Mouse (Mus musculus) layer of hippocampus, postnatal 10 days (tissue): Measurements from ENCODE around the gene Twf2. TPM values are rescaled to one million over a fixed set of nuclear protein-coding genes. Genes with fewer than 3 reads are reported as not detected.

Source experiments
- DNase-seq, 2 experiments: peaks; one replicate each; pipeline ENCODE4 v3.0.0; 2021; ENCODE audit warnings: low spot score in 2 of 2
- microRNA-seq, 2 experiments: library from miRNA; unstranded; fragments of <30 nt; microRNA quantifications; one replicate each; pipeline ENCODE4 v1.2.0; 2021
- total RNA-seq, 2 experiments: library from RNA; stranded (reverse); gene quantifications; 2 replicates each; pipeline ENCODE4 v1.2.3; 2021

The Twf2 gene
- total RNA-seq, 2 experiments from 2014 or later, result 40.8 to 41.3 TPM

DNA sequence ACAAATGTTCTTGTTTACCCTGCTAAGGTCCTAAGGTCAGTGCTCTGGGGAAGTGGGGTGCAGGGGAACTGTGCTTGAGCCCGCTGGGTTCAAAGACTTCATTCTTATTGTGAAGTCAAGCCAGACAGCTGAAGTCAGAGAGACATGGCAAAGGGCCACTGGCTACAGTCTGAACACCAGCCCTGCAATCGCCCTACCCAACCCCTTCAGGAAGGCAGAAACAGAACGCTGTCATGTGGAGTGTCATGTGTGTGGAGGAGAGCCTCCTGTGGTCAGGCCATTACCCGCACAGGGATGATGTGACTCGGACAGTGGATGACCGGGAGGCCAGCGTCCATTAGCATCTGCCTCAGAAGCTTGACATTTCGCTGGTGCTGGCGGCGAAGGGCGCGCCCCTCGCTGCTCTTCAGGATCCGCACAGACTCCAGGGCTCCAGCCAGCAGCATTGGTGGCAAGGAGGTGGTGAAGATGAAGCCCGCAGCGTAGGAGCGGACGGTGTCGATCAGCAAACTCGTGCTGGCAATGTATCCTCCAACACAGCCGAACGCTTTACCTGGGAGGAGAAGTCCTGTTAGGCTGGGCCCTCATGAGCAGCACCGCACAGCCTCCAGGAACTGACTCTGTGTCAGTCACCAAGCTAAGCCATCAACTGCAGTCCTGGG is 33.4 kb downstream of the Twf2 start:
- DNase-seq, result no peak

DNA sequence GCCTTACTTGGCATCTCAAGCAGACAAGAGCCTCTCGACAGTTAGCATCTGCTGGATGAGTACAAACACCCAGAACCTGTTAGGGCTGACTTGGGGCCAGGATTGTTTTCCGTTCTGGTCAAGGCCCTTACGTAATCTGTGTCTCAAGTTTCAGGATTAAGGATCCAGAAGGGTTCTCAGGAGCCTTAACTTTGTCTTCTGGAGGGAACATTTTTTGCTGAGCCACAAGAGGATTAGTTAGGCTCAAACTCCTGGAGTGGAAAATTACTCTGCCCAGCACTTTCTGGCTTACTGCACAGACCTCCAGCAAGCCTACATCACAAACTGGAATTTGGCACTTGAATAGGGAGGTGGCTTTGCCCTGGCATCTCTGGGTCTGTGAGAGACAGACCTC is 33.9 kb downstream of the Twf2 start:
- DNase-seq, result no peak

DNA sequence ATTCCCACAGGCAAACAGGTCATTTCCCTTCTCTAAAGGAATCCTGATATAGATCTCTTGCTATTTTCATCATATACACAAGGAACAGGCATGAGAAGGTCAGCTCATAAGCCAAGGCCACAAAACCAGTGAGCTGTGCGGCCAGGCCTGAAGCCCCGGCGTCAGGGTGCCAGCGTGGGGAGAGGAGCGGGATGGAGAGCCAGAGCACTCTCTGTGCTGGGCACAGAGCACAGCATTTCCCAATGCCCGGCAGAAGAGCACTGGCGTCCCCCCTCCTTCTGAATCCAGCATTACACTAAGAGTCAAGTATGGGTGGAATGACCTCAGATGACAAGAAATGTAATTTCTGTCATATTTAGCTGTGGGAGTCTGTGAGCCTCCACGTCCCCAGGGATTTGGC is 34.5 kb downstream of the Twf2 start:
- no peak for DNase-seq

DNA sequence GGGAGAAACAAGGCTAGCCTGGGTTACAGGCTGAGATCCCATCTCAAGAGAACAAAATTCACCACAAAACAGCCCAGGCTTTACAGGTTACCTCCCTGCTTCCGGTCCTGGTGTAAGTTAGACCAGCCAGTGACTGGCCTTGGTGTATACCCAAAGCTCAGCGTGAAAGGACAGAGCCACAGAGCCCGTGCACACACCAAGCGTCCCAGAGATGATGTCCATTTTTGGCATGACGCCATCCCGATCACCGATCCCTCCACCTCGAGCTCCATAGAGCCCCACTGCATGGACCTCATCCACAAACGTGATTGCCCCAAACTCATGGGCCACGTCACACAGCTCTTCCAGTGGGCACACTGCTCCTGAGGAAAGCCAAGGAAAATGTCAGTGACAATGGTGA is 35.0 kb downstream of the Twf2 start:
- DNase-seq, result no peak

GRCm38 (mm10) chr9:106241541-106242164 is 38.7 kb downstream of the Twf2 start:
- DNase-seq, result no peak

- no peak for DNase-seq
Measured at GRCm38 (mm10) chr9:106242813-106243488, 40.0 kb downstream of the Twf2 start.

GRCm38 (mm10) chr9:106249550-106249949 is 46.6 kb downstream of the Twf2 start:
- DNase-seq, result no peak

DNA sequence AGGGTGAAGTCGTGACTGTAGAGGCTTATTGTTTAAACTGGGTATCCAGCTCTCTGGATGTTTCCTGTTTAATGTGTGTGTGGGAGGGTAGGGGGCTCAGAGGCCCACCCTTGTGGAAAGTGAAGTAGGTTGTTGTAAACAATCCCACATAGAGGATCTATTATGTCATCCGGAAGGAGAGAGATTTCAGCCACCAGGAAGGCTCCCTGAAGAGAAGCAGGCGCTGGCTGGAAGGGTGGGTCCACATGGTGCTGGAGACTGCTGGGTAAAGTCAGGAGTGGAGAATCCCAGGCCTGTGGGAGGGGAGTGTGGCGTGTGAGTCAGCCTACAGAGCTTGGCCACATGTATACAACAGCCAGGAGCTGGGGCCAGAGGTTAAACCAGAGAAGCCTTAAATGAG is 47.3 kb downstream of the Twf2 start:
- no peak for DNase-seq

DNA sequence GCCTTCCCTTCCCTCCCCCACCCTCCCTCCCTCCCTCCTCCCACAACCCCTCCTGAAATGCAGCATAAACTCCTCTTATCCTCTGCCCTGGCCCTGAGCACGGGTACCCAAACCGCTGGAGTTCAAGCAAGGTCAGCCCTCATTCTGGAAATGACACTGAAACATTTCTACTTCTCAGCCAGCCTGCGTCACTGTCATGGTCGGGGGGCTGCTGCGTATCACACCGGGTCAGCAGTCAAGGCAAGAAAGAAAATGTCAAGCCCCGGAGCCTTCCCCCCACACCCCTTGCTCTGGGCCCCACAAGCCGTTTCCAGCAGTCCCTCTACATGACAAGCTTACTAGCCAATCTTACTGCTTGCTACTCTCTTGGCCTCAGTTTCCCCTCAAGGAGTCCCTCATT is 48.2 kb downstream of the Twf2 start:
- no peak for DNase-seq

GRCm38 (mm10) chr9:106254001-106254400 is 51.1 kb downstream of the Twf2 start:
- no peak for DNase-seq

GRCm38 (mm10) chr9:106258412-106258811 is 55.5 kb downstream of the Twf2 start:
- no peak for DNase-seq

DNA sequence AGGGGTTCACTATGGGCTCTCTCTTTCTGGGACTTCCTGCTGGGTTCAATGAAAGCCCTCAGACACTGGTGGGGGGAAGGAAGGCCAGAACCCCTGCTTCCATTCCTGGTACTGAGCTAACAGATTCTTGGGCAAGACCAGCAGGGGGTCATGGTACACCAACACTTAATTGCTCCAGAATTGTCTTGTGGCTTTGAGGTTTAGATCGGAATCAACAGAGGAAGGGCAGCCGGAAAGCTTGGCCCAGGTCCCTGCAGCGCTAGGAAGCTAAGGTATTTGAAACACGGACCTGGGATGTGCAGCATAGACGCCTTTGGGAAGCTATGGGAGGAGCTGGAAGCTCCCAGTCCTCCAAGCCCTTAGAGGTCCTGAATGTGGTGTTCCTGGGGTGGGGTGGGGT is 56.1 kb downstream of the Twf2 start:
- no peak for DNase-seq

DNA sequence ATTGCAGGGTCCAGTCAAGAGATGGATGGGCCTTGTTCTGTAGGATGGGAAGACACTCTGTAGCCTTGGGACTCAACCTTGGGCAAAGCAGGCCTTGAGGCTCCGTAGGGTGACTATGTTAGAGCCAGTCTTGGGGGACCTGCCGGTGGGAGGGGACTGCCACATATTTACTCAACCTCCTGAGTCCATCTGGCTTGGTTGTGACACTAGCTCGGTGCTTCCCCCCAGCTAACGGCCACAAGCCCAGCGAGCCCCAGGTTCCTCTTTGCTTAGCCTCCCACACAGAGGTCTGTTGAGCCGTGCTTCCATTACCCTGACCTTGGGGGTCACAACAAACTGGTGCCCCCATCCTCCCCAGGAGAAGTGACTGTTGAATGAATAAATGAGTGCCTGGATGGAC is 58.1 kb downstream of the Twf2 start:
- DNase-seq, result no peak

- DNase-seq, result no peak
Measured at GRCm38 (mm10) chr9:106261491-106261890, 58.6 kb downstream of the Twf2 start.

- no peak for DNase-seq
Measured at GRCm38 (mm10) chr9:106262075-106262474, 59.2 kb downstream of the Twf2 start.

DNA sequence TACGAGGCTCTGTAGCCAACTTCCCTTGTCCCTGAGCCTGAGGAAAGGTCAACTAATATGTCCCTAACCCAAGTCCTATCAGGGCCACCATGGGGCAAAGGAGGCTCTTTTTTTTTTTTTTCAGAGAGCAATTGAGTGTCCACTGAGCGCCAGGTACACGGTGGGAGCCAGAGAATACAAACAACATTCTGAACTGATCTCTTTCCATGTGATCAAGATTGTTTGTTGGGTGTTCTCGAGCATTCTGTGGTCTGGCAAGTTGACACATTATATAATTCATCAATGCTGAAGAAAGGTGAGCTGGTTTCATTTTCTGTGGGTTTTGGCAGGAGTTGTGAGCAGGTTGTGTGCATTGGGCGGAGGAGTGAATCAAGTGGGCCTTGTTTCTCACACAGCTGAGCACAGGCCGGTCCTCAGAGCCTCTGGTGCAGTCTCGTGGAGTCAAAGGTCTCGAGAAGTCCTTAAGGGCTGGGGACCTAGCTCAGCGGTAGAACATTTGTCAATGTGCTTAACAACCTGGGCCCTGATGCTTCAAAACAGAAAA is 60.5 kb downstream of the Twf2 start:
- DNase-seq, result no peak

Small RNA genes lying within 50 kb of the gene (microRNA-seq; reads per million reads assigned to microRNA genes)
- gene Mir135a-1, result 28.4 to 46.0 reads per million in 2 experiments
- gene Mirlet7g, result 54,071 to 54,718 reads per million in 2 experiments

Other genes starting within 250 kb of the Twf2 start
- gene Col6a5, start 242.5 kb upstream of the Twf2 start, total RNA-seq, result 1 to 10 TPM; 1.4 to 2.8 TPM
- gene Col6a4, start 106.3 kb upstream of the Twf2 start, total RNA-seq, result 1 to 10 TPM in 1 of 2 experiments, under 1 TPM in 1; 0.96 to 1.9 TPM
- gene Glyctk, start 45.0 kb upstream of the Twf2 start, total RNA-seq, result 1 to 10 TPM; 4.5 to 6.0 TPM
- gene Wdr82, start 32.2 kb upstream of the Twf2 start, total RNA-seq, result 100 to 1,000 TPM; 156 to 164 TPM
- 10 to 100 TPM; 12.8 to 18.8 TPM for gene Ppm1m, start 3.4 kb upstream of the Twf2 start, total RNA-seq
- gene Tlr9, start 19.5 kb downstream of the Twf2 start, total RNA-seq, result 1 to 10 TPM; 1.2 to 1.4 TPM
- 100 to 1,000 TPM; 139 TPM for gene Alas1, start 45.5 kb downstream of the Twf2 start, total RNA-seq
- gene Poc1a, start 78.0 kb downstream of the Twf2 start, total RNA-seq, result 10 to 100 TPM; 12.2 to 12.6 TPM
- gene Dusp7, start 165.5 kb downstream of the Twf2 start, total RNA-seq, result 10 to 100 TPM; 58.7 to 64.2 TPM
- gene Rpl29, start 226.3 kb downstream of the Twf2 start, total RNA-seq, result 100 to 1,000 TPM; 421 to 423 TPM
- gene Acy1, start 235.2 kb downstream of the Twf2 start, total RNA-seq, result 10 to 100 TPM; 11.0 to 13.2 TPM
- 10 to 100 TPM in 1 of 2 experiments, 1 to 10 TPM in 1; 9.9 to 10.6 TPM for gene Abhd14b, start 244.4 kb downstream of the Twf2 start, total RNA-seq
- 10 to 100 TPM; 51.1 to 53.2 TPM for gene Abhd14a, start 244.6 kb downstream of the Twf2 start, total RNA-seq